Comparison of ENCODE assay signal across 13 mouse cellular contexts in the genomic region with DNA sequence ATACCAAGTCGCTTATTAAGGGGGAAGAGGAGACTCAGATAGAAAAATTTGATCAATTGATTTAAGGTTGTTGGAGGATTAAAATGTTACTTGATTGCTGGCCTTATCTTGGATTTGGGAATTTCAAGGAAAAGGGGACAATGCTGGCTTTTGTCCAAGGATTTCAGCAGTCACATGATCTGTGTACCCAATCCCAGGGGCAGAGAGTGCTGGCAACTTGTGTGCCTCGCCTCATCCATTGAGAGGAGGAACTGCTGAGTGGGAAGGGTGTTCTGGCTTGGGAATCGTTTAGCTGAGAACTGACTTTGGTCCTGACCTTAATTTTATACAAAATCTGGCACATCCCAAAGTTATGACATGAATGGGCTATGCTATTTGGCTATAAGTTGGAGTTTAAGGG.
A peak's percentile ranks its signal among the peaks of the same experiment; 100 is the strongest.
DNase-seq lines count a peak whose midpoint lies in the region; ATAC-seq and TF ChIP-seq lines count a peak whose summit lies in the region.
"Had no signal": no experiment of that assay in that cellular context is flagged by ENCODE, and none has a peak within 500 bp of the region (broad histone marks: within the 10 kb centered on the region; RNA-seq: fewer than 3 reads in every experiment).

No protein-coding gene starts in this region.

- 33% methylated on average over 3 of the region's 3 CpGs for WGBS in heart, embryonic 13.5 days
- 16% methylated on average over 3 of the region's 3 CpGs for WGBS in lung, embryonic 16.5 days
- 50% methylated on average over 3 of the region's 3 CpGs for WGBS in liver, embryonic 16.5 days (ENCODE audit: insufficient replicate concordance)

- peak overlapping the region; percentile 66 for H3K27ac ChIP-seq in heart, embryonic 13.5 days (replicated peaks)
- peak overlapping the region; percentile 54 for H3K27ac ChIP-seq in lung, embryonic 16.5 days (ENCODE audit: low read length)
- H3K27ac ChIP-seq in embryonic fibroblast, embryonic 13.5 days (ENCODE audit: insufficient read depth, low read length) = peak overlapping the region; percentile 2; the same call in 1 of the 2 replicates
- peak overlapping the region; percentile 32; the same call in 1 of the 2 replicates for H3K27ac ChIP-seq in liver, embryonic 16.5 days (ENCODE audit: low read length)
- H3K27ac ChIP-seq: limb, embryonic 13.5 days; neural tube, embryonic 12.5 days had no signal

- no peak for DNase-seq in heart, adult 8-10 months (ENCODE audit: low spot score)
- no peak for DNase-seq in lung, adult 18-20 months
- DNase-seq in cerebellum, postnatal 4 days (ENCODE audit: low spot score in 2 of 2) = no peak
- DNase-seq: kidney, postnatal 4 days; right cerebral cortex, postnatal 4 days; thymus, postnatal 25 days had no signal

- H3K9me3 ChIP-seq in heart, embryonic 13.5 days = no peaks in the 10 kb centered on the region
- H3K9me3 ChIP-seq in lung, embryonic 16.5 days (ENCODE audit: control insufficient read depth, low read length) = no peaks in the 10 kb centered on the region
- no peaks in the 10 kb centered on the region for H3K9me3 ChIP-seq in liver, embryonic 16.5 days (replicated peaks; ENCODE audit: control insufficient read depth, low read length)
- H3K9me3 ChIP-seq: limb, embryonic 13.5 days; neural tube, embryonic 12.5 days had no signal

- TF ChIP-seq POLR2A in embryonic fibroblast, embryonic 13.5 days (IDR thresholded peaks at IDR 0.05; ENCODE audit: low read depth, low read length) = no peak

- H3K36me3 ChIP-seq in heart, embryonic 13.5 days = peaks cover 3% of the 10 kb centered on the region; the same call in 1 of the 2 replicates
- H3K36me3 ChIP-seq in lung, embryonic 16.5 days (ENCODE audit: control insufficient read depth, insufficient read depth, low read length) = no peaks in the 10 kb centered on the region
- no peaks in the 10 kb centered on the region for H3K36me3 ChIP-seq in liver, embryonic 16.5 days (ENCODE audit: control insufficient read depth, insufficient read depth)
- H3K36me3 ChIP-seq: limb, embryonic 13.5 days; neural tube, embryonic 12.5 days had no signal

- H3K4me2 ChIP-seq in heart, embryonic 13.5 days = peak overlapping the region; percentile 9; the same call in 1 of the 2 replicates
- H3K4me2 ChIP-seq in lung, embryonic 16.5 days (ENCODE audit: low read depth, low read length) = no peak overlapping the region
- no peak overlapping the region for H3K4me2 ChIP-seq in liver, embryonic 16.5 days (ENCODE audit: low read depth, low read length)
- H3K4me2 ChIP-seq: limb, embryonic 13.5 days; neural tube, embryonic 12.5 days had no signal

- H3K4me1 ChIP-seq in heart, embryonic 13.5 days = peaks cover 83% of the 10 kb centered on the region
- H3K4me1 ChIP-seq in lung, embryonic 16.5 days (replicated peaks; ENCODE audit: control insufficient read depth, insufficient read depth, low read length) = peaks cover 50% of the 10 kb centered on the region
- H3K4me1 ChIP-seq in embryonic fibroblast, embryonic 13.5 days (ENCODE audit: control insufficient read depth, insufficient read depth, low read length) = peaks cover 16% of the 10 kb centered on the region
- H3K4me1 ChIP-seq in liver, embryonic 16.5 days (ENCODE audit: control insufficient read depth, low read depth, low read length) = peaks cover 79% of the 10 kb centered on the region

- no peak overlapping the region for H3K4me3 ChIP-seq in heart, embryonic 13.5 days
- no peak overlapping the region for H3K4me3 ChIP-seq in lung, embryonic 16.5 days (ENCODE audit: low read length)
- H3K4me3 ChIP-seq in embryonic fibroblast, embryonic 13.5 days (ENCODE audit: insufficient read depth, low read length) = no peak overlapping the region
- H3K4me3 ChIP-seq in liver, embryonic 16.5 days (ENCODE audit: low read depth, low read length) = no peak overlapping the region
- H3K4me3 ChIP-seq: limb, embryonic 13.5 days; neural tube, embryonic 12.5 days had no signal

- ATAC-seq in heart, embryonic 13.5 days (ENCODE audit: extremely low read depth, insufficient number of reproducible peaks, low FRiP score, low TSS enrichment) = no peak
- ATAC-seq in lung, embryonic 16.5 days (ENCODE audit: low read depth) = peak; percentile 56; the same call in 1 of the 2 replicates
- no peak for ATAC-seq in liver, embryonic 16.5 days (ENCODE audit: low read depth)
- ATAC-seq in CD4-positive, CD25-positive, alpha-beta regulatory T cell, adult 4 months = no peak

- no peak overlapping the region for H3K9ac ChIP-seq in heart, embryonic 13.5 days
- no peak overlapping the region for H3K9ac ChIP-seq in lung, embryonic 16.5 days (ENCODE audit: low read length)
- H3K9ac ChIP-seq in liver, embryonic 16.5 days (ENCODE audit: low read depth, low read length) = no peak overlapping the region
- H3K9ac ChIP-seq: limb, embryonic 13.5 days; neural tube, embryonic 12.5 days had no signal

- no peaks in the 10 kb centered on the region for H3K27me3 ChIP-seq in heart, embryonic 13.5 days (replicated peaks)
- no peaks in the 10 kb centered on the region for H3K27me3 ChIP-seq in lung, embryonic 16.5 days (ENCODE audit: control insufficient read depth, insufficient read depth, low read depth, low read length)
- H3K27me3 ChIP-seq in liver, embryonic 16.5 days (ENCODE audit: control insufficient read depth, insufficient read depth, low read depth, low read length) = no peaks in the 10 kb centered on the region
- H3K27me3 ChIP-seq: limb, embryonic 13.5 days; neural tube, embryonic 12.5 days had no signal

- no peak for TF ChIP-seq CTCF in embryonic fibroblast, embryonic 13.5 days (IDR thresholded peaks at IDR 0.05; ENCODE audit: borderline replicate concordance, insufficient read depth, low read length)

Comparison
In these comparisons a context has a peak if more than half of its experiments do, and no peak if none do; other contexts are left out.
1. H3K27ac ChIP-seq: peak in every context shown above with its lines; median percentile 66 in heart, embryonic 13.5 days; 54 in lung, embryonic 16.5 days; 32 in liver, embryonic 16.5 days; 2 in embryonic fibroblast, embryonic 13.5 days.